Mouse (Mus musculus) lung, embryonic 15.5 days (tissue): ENCODE measurements around the gene Apon. TPM values are rescaled to one million over a fixed set of nuclear protein-coding genes. Genes with fewer than 3 reads are reported as not detected.

Source experiments
- ATAC-seq: fragments of 200-750 bp; cut with Nextera tagmentation; 2 replicates; pipeline ENCODE4 v1.8.0; 2017; ENCODE audit warnings: moderate number of reproducible peaks, borderline replicate concordance; ENCODE audit not compliant: low FRiP score, low TSS enrichment; ENCODE audit errors: extremely low read depth
- H3K27ac ChIP-seq: fragments of 300-500 bp; sonication (generic); 2 replicates; pipeline ENCODE4 v1.5.1; 2015; ENCODE audit warnings: moderate library complexity, mild to moderate bottlenecking, inconsistent platforms
- H3K27me3 ChIP-seq: fragments of 300-500 bp; sonication (generic); 2 replicates; pipeline ENCODE4 v1.6.1; 2015; ENCODE audit warnings: inconsistent platforms
- H3K36me3 ChIP-seq: fragments of 300-500 bp; sonication (generic); 2 replicates; pipeline ENCODE4 v1.6.1; 2015; ENCODE audit warnings: inconsistent platforms
- H3K4me1 ChIP-seq: fragments of 300-500 bp; sonication (generic); 2 replicates; pipeline ENCODE4 v1.6.1; 2015; ENCODE audit warnings: inconsistent platforms
- H3K4me2 ChIP-seq: fragments of 300-500 bp; sonication (generic); 2 replicates; pipeline ENCODE4 v1.6.1; 2015; ENCODE audit warnings: inconsistent platforms, mild to moderate bottlenecking, moderate library complexity
- H3K4me3 ChIP-seq: fragments of 300-500 bp; sonication (generic); 2 replicates; pipeline ENCODE4 v1.5.1; 2015; ENCODE audit warnings: mild to moderate bottlenecking, inconsistent platforms
- H3K9ac ChIP-seq: fragments of 300-500 bp; sonication (generic); 2 replicates; pipeline ENCODE4 v1.6.1; 2015; ENCODE audit warnings: inconsistent platforms
- H3K9me3 ChIP-seq: fragments of 300-500 bp; sonication (generic); 2 replicates; pipeline ENCODE4 v1.6.1; 2016; ENCODE audit warnings: inconsistent platforms
- WGBS: fragments of 180-500 bp; shearing (Covaris S2); methylation state at CpG from one replicate; pipeline ENCODE4 v1.1.7; 2015; 5-methylcytosine and 5-hydroxymethylcytosine counted together
- polyA plus RNA-seq: library from polyadenylated mRNA; unstranded; fragments of >200 nt; fragmentation: Nextera tagmentation; extraction: Ambion mirVana; gene quantifications from 2 replicates; pipeline ENCODE4 v1.2.1, GENCODE M21; 2015

Gene Apon
- polyA plus RNA-seq, 1 experiment from 2014 or later, result 0.37 TPM

DNA sequence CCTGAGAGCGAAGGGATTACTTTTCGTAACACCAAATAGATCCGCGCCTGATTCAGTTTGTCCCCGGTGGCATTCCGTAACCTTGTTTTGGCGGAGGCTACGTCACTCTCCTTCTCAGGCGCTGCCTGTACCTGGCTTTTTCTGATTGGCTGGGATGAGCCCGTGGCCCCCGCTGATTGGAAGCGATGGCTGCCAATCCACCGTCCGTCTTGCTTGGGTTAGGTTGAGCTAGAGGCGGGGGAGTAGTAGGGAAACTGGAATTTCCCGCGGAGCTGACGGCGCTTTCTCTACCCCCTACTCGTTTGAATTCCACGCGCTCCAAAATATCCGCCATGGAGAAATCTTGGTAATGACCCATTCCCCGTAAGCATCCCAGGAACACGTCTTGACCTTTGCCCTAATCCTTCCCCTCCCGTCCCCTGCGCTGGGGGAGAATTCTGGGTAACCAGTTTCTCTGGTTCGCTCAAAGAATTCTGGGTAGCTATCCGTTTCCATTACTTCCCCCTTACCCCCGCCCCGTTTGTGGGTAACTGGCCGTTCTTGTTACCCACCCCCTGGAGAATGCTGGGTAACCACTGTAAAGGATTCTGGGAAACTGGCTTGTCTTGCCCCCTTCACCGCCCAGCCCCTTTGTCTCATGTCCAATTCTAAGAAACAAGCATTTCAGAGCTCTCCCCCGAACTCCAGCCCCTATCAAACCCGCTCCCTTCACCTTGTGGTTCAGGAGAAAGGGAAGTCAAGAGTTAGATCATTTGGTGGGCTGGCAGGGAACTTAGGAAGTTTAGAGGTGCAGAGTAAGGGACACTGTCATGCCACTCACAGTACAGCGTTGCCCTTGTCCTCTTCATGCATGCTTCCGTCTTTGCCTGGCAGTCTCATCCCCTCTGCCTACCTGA lies 49.5 kb downstream of the Apon start, which contains the start of gene Pan2:
Gene Pan2 (plus strand): TSS at position 210 of the 896 bp plus-strand sequence.
- Histone ChIP-seq H3K4me1 (peaks cover 17% of the 10 kb centered on the region), H3K27me3 (no peaks in the 10 kb centered on the region), H3K9me3 (no peaks in the 10 kb centered on the region), H3K4me2 (peak within 1 kb of the TSS; percentile 78), H3K4me3 (peak within 1 kb of the TSS; percentile 54), H3K9ac (peak within 1 kb of the TSS; percentile 79), H3K27ac (peak within 1 kb of the TSS; percentile 94), H3K36me3 (peaks cover 13% of the 10 kb centered on the region; the same call in 1 of the 2 replicates)
- ATAC-seq, result peak; percentile 99
- 1% methylated on average over 37 of the region's 37 CpGs for WGBS

Other genes with a start within 250 kb of the Apon start
- not detected in 2 replicates for gene Hsd17b6, start 246.5 kb upstream of the Apon start, polyA plus RNA-seq
- gene Prim1, start 238.9 kb upstream of the Apon start, polyA plus RNA-seq, result 90.2 and 93.0 TPM in 2 replicates
- gene Naca, start 218.5 kb upstream of the Apon start, polyA plus RNA-seq, result 728 and 741 TPM in 2 replicates
- 550 and 564 TPM in 2 replicates for gene Ptges3, start 195.1 kb upstream of the Apon start, polyA plus RNA-seq
- 2,263 and 2,267 TPM in 2 replicates for gene Atp5b, start 170.8 kb upstream of the Apon start, polyA plus RNA-seq
- 10.6 and 11.0 TPM in 2 replicates for gene Baz2a, start 162.5 kb upstream of the Apon start, polyA plus RNA-seq
- gene Rbms2, start 73.8 kb upstream of the Apon start, polyA plus RNA-seq, result 32.2 and 34.9 TPM in 2 replicates
- 2.1 and 2.2 TPM in 2 replicates for gene Gls2, start 59.6 kb upstream of the Apon start, polyA plus RNA-seq
- 27.0 and 27.4 TPM in 2 replicates for gene Spryd4, start 42.3 kb upstream of the Apon start, polyA plus RNA-seq
- gene Mip, start 28.3 kb upstream of the Apon start, polyA plus RNA-seq, result not detected in 2 replicates
- 61.4 and 63.1 TPM in 2 replicates for gene Timeless, start 22.0 kb upstream of the Apon start, polyA plus RNA-seq
- gene Apof, start 14.6 kb downstream of the Apon start, polyA plus RNA-seq, result 0.15 and 0.67 TPM in 2 replicates
- gene Stat2, start 16.5 kb downstream of the Apon start, polyA plus RNA-seq, result 10.5 and 14.0 TPM in 2 replicates
- gene Il23a, start 44.7 kb downstream of the Apon start, polyA plus RNA-seq, result 0.15 and 0.17 TPM in 2 replicates
- gene Pan2, start 49.2 kb downstream of the Apon start, polyA plus RNA-seq, result 34.1 and 34.5 TPM in 2 replicates
- 329 and 346 TPM in 2 replicates for gene Cnpy2, start 68.4 kb downstream of the Apon start, polyA plus RNA-seq
- 183 and 185 TPM in 2 replicates for gene Cs, start 83.6 kb downstream of the Apon start, polyA plus RNA-seq
- gene Coq10a, start 114.9 kb downstream of the Apon start, polyA plus RNA-seq, result 12.5 and 12.6 TPM in 2 replicates
- gene Ankrd52, start 123.0 kb downstream of the Apon start, polyA plus RNA-seq, result 13.0 and 14.9 TPM in 2 replicates
- gene Slc39a5, start 147.1 kb downstream of the Apon start, polyA plus RNA-seq, result 0.31 and 0.99 TPM in 2 replicates
- 72.1 and 75.7 TPM in 2 replicates for gene Nabp2, start 157.4 kb downstream of the Apon start, polyA plus RNA-seq
- 39.8 and 42.1 TPM in 2 replicates for gene Rnf41, start 157.6 kb downstream of the Apon start, polyA plus RNA-seq
- 70.2 and 74.7 TPM in 2 replicates for gene Smarcc2, start 205.2 kb downstream of the Apon start, polyA plus RNA-seq
- gene Myl6, start 240.0 kb downstream of the Apon start, polyA plus RNA-seq, result 1,477 and 1,532 TPM in 2 replicates
- gene Myl6b, start 244.6 kb downstream of the Apon start, polyA plus RNA-seq, result 2.9 and 4.3 TPM in 2 replicates